Mouse (Mus musculus) fat pad, adult 2 months (tissue): ENCODE measurements at regions not wholly inside any gene's neighbourhood (a gene's known extent, or its start where the extent isn't known, plus 50 kb on each side); places are given as distances from the start of the nearest gene placed in this dataset.

Experiments used
- DNase-seq: peaks from one replicate; pipeline ENCODE4 v3.0.0-alpha.2; 2011; ENCODE audit warnings: low read depth, low spot score; ENCODE audit errors: extremely low read depth

DNA sequence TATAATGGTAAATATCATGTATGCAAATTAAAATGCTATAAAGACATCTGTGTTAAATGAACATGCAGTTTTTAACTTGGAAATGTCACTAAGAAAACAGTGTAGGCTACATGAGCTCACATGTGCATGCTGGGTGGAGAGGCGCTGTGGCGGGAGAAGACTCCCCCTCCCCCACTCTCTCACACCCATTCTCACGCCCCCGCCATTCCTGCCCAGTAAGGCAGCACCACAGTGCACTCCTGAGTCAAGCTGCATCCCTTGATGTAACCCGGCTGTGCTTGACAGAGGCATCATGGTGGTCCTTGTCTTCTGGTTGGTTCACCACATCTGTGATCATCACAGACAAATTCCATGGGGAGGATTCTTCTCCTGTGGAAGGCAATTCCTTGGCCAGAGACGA, 647.1 kb upstream of the Fam19a5 start:
- no peak for DNase-seq

- no peak for DNase-seq
Measured at GRCm38 (mm10) chr15:86899961-86900360, 644.1 kb upstream of the Fam19a5 start.

DNA sequence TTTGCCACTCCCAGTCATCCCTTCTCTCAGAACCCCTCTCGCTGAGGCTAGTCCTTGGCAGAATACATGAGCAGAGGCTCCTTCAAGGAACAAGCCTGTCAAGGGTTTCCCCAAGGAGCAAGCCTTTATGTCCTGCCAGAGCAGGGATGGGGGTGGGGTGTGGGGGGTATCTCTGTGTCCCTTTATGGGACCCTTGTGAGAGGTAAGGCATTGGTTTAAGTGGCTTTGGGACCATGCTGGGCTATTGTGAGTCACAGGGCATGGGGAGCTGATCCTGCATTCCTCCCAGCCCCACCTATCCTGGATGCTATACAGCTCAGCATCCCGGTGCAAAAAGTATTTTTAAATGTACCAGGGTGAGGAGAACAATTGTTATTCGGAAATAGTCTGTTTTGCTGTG, 641.1 kb upstream of the Fam19a5 start:
- no peak for DNase-seq

- DNase-seq = no peak
Measured at GRCm38 (mm10) chr15:86913276-86913675, 630.8 kb upstream of the Fam19a5 start.

DNA sequence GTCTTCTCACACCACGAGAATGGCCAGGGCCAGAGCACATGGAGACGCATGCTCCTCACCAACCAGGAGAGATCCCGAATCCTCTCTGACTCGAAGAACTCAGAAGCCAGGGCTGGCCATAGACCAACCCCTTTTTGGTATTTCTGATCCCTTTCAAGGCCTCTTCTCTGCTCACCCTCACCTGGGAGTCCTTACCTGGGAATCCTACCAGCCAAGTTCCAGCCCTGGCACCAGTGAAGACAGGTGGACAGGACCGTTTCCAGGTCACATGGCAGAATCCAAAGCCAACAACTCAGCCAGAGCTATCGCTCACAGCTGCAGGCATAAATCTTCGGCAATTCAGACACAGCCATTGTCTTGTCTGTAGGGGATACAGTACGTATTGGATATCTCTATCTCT, 626.2 kb upstream of the Fam19a5 start:
- DNase-seq = no peak

GRCm38 (mm10) chr15:86919704-86920103, 624.4 kb upstream of the Fam19a5 start:
- DNase-seq = no peak

- no peak for DNase-seq
Measured at GRCm38 (mm10) chr15:86920185-86920584, 623.9 kb upstream of the Fam19a5 start.

GRCm38 (mm10) chr15:86921401-86921800, 622.7 kb upstream of the Fam19a5 start:
- no peak for DNase-seq

DNA sequence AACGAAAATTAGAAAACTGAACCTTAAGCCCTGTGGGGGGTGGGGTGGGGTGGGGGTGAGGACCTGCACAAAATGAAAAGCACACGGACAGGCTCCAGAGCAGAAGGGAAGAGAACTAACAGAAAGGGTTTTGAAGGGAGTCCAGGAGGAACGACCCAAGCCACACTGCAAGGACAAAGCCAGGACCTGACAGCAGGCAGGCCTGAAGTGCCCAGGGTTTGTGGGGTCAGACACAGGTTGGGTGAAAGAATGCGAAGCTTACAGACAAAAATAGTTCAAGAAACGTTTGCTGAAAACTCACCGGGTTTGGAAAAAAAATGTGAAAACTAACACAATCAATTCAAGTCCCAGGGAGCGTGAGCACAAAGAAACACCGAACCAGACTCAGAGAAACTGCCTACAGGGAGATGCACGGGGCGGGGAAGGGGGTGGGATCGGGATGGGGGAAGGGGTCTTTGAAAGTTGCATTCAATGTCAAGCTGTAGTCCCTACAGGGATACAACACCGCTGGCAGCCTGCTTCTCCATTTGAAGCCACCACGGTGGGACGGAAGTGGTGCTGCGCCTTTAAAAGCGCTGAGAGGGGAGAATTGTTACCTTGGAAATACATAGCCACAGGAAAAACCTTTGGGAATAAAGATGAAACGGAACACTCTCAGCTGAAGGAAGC, 618.9 kb upstream of the Fam19a5 start:
- DNase-seq = no peak

- no peak for DNase-seq
Measured at GRCm38 (mm10) chr15:86932345-86933075, 611.6 kb upstream of the Fam19a5 start.

DNA sequence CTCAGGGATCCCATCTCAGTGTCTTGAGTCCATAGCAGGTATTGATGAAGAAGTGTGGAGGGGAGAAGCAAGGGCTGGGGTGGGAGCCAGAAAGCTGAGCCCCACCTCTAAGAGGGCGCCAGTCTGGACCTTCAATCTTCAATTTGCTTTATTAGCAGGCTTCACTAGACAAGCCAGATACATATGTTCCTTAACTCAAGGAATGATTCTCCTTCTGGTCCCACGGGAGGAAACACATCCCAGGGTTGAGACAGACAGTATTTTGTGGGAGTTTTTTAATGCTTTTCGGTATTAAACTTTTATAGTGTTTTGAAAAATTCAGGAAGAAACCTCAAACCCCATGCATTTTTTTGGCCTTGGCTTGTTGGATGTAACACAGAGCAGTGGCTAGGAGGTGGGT, 606.7 kb upstream of the Fam19a5 start:
- no peak for DNase-seq

DNA sequence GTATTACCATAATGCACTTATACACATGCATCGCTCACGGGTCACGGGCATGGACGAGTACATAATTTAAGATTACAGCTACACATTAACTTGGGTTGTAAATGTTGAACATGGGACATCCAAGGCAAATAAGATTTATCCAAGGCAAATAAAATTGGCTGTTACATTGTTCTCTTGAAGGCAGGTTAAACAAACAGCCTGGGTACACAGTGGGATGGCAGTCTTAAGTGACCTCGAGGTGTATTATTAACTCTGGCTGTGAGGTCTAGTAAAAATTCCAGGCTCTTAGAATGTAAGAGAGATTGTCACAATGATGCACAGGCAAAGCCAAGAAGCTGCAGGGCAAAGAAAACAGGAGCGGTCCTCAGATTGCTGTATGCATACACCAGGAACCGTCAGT, 599.6 kb upstream of the Fam19a5 start:
- DNase-seq = no peak

DNA sequence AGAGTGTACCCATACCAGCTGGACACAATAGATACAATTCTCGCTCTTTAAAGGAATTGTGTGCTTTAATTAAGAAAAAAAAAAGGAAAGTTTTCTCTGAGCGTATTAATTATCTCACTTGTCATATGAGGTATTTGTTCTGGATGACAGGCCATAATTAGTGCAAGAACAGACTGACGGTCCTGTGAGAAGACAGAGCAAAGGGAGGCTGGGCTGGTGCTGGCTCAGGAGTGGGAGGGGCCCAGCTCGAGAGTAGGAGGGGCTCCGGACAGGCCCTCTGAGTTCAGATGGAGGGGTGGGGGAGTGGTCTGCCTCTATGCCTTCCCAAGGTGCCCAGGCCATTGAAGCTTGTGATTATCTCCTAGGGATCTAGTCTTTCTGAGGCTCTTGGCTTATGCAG, 591.5 kb upstream of the Fam19a5 start:
- DNase-seq = no peak

DNA sequence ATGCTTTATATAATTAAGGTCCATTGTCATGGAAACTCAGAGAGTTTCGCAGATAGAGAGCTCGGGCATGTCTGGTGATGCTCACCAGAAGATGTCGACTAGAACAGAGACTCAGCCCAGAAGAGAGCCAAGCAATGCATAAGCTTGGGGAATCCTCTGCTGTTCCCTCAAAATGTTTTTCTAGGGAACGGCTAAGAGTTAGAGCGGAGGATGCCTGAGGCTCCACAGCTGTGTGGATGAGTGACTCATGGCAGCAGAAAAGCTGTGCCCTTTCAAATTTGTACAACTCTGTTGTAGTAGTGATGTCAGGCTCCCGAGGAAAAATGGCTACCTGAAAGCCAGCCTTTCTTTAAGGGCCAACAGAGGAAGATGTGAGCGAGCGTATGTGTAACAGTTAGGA, 586.2 kb upstream of the Fam19a5 start:
- DNase-seq = no peak

GRCm38 (mm10) chr15:86962921-86963320, 581.2 kb upstream of the Fam19a5 start:
- no peak for DNase-seq

DNA sequence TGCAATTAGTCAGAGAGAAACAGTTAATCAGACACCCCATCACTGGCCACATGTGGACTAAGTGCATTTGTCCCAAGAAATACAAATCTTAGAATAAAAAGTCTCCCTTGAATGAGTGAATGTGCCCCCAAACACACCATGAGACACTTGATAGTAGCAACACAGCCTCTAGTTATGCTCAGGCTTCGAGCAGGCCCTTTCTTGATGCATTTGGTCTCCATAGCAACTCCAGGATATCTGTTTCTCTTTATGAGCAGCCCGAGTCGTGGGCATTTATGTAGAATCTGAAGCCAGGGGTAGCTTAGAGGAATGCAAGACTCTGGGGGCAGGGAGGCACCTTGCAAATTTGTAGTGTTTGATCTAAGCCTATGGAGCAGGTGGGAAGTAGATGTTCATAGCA, 580.6 kb upstream of the Fam19a5 start:
- no peak for DNase-seq

- no peak for DNase-seq
Measured at GRCm38 (mm10) chr15:86971436-86971835, 572.7 kb upstream of the Fam19a5 start.

DNA sequence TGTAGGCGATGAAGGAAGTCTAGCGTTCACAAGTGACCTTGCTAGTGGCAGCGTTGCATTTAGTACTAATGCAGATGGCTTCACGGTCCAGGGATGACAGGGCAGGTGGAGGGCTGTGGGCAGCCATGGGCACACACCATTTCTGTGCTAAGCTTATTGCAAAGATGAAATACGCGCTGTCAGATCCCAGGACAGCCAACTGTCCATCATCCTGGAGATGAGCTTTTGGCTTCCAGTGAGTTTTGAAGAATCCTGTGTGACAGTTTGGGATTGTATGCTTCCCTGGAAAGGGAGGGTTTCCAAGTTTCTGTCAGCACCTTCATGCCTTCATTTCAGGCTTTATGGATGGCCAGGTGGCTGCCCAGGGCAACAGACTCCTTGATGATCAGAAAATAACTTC, 547.9 kb upstream of the Fam19a5 start:
- DNase-seq = no peak

GRCm38 (mm10) chr15:87018978-87019377, 525.1 kb upstream of the Fam19a5 start:
- no peak for DNase-seq

GRCm38 (mm10) chr15:87045971-87046370, 498.1 kb upstream of the Fam19a5 start:
- DNase-seq = no peak

- no peak for DNase-seq
Measured at GRCm38 (mm10) chr15:87054186-87054585, 489.9 kb upstream of the Fam19a5 start.

DNA sequence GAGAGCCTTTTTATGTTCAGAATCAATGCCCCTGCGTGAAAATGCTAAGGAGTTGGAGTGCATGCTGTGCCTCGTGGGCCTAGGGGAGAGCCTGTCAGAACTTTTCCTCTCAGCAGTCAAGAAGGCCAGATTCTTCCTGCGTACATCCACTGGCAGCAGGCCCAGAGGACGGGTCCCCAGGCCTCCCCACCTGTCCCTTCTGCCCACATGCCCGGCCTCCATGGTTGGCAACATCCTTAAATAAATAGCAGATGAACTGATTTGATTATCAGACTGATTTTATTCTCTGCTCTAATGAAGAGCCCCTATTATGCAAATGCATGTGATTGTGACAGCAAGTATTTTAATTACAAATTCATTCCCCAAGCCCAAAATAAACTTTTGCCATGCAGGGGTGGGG, 479.2 kb upstream of the Fam19a5 start:
- no peak for DNase-seq

GRCm38 (mm10) chr15:87068261-87068660, 475.8 kb upstream of the Fam19a5 start:
- DNase-seq = no peak
